Mouse (Mus musculus): Measurements from ENCODE around the gene Aff1.

The Aff1 gene

DNA sequence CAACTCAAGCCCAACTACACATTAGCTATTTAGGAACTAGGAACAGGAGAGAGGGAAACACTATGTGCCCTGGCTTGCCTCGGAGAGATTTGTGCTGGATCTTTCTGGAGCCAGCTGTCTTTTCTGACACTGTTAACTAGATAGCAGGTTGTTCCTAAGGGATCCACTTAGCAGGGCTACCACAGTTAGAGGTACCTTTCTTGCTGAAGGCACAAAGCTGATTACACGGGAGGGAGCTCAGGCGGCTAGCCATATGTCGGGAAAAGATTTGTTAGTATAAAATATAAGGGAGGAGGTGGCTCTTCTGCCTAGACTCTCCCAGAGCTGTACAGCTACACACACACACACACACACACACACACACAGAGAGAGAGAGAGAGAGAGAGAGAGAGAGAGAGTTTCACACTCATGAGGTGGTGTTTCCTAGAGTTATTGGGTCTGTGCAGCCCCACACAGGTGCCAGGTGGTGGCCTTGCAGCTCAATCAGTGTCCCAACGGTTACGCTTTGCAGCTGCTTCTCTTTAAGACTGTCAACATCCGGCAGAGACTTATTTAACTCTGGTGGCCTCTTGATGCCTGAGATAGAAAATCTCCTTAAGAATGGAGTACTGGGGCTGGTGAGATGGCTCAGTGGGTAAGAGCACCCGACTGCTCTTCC lies 34.2 kb downstream of the Aff1 start:
- DNase-seq (ENCODE audit: low spot score in 2 of 2) = no peak

DNA sequence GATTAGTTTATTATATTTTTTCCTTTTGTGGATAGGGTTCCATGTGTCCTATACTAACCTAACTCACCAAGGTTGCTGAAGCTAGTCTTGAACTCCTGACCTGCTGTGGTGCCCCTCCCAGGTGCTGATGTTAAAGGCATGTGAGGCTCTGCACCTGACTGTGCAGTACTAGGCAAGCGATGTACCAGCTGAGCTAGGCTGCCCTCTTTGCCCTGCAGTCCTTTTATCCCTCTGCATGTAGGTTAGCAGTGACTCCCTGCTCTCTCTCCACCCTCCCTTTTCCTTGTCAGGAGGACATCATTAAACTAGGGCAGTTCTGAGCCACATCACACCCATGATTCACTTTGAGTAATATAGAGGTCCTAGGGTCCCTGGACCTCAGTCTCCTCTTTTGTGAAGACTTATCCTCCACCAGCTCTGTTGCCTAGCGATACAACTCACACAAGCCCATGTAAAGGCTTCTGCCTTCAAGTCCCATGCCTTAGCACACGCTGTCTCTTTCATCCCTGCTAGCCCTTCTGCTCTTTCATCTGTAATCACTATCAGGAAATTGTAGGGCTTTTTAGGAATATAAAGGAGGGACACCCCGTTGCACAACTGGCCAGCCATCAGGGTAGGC lies 35.7 kb downstream of the Aff1 start:
- no peak for DNase-seq (ENCODE audit: low spot score in 2 of 2)

DNA sequence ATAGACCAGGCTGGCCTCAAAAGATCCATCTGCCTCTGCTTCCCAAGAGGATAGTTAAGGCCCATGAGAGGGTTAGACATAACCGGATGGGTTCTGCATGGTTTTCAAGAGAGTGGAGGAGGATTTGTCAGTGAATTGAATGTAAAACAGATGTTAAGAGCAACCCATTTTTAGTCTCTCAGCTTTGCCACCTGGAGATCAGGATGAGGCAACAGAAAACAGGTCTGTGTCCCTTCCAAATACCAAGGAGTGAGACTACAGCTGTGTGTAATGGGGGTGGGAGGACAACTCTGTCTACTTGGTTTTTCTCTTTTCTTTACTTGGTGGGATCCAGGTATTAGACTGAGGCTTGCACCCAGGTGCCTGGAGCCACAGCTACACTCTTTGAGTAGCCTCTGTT lies 37.1 kb downstream of the Aff1 start:
- DNase-seq (ENCODE audit: low spot score in 2 of 2) = no peak

DNA sequence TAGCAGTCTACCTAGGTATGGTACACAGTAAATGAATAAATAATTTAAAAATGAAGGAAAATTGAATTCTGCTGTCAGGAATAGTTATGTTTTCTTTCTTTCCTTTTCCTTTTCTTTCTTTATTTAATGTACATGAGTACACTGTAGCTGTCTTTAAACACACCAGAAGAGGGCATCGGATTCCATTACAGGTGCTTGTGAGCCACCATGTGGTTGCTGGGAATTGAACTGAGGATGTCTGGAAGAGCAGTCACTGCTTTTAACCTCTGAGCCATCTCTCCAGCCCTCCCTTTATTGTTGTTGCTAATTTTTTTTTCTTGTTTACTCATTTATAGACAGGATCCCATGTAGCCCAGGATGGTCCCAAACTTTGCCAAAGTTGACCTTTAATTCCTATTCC lies 38.0 kb downstream of the Aff1 start:
- no peak for DNase-seq (ENCODE audit: low spot score in 2 of 2)

DNA sequence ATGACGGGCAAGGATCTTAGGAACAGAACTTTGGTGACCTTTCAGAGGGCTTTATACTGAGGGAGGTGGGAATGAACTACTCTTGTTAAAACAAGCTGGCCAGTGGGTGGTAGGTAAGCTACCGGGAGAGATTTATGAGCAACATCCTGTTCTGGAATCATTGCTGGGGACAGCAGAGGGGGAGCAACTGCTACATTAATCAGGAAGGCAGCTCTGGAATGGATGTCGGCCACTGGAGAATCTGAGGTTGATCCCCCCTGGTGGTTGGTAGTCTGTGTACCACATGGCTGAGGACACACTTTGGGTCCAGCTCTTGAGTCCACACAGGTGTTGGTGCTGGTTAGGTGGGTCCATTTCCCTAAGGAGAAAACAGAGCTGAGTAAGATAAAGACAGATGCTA lies 38.6 kb downstream of the Aff1 start:
- no peak for DNase-seq (ENCODE audit: low spot score in 2 of 2)

DNA sequence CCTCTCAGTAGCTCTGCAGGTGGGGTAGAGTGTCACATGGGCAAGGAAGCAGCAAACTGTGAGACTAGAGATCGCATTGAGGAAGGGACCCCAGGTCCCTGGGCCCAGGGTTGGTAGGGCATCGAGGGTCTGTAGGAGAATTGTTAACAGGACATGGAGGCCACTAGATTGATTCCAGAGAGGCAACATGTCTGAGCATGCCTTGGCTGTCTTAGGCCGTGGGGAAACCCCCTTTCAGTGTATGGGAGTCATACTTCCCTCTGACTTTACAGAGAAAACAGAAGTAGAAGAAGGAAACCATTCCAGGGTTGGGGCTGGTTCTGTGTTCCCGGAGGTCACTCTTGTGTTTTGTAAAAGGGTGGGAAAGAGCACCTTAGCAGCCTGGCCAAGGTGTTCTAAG lies 40.4 kb downstream of the Aff1 start:
- DNase-seq (ENCODE audit: low spot score in 2 of 2) = no peak

DNA sequence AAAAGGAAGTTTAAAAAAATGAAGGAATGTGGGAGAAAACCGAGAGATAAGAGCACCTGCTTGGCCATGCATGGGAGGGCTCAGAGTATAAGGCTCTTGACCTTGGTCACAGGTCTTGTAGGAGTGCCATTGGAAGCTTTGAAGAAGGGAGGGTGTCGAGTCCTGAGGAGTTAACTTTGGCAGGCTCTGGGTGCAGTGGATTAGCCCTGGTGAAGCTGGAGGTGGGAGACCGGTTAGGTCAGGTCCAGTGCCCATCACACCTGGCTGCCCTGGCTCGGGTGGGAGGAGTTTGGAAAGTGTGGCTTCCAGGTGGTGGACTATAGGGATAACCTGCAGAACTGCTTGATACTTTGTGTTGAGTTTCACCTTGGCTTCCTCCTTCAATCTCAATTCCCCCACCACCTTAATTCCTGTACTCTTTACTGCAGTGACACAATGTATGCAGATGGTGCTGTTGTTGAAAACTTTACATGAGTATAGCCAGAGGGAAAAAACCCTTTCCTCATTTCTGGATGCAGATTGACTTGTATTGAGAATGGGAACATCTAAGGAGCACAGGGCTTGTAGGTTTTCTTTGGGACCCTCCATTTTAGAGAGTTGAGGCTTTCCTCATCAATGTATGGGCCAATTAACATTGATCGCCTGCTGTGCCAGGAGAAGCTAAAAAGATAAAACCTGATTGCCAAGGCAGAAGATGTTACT lies 43.4 kb downstream of the Aff1 start:
- DNase-seq (ENCODE audit: low spot score in 2 of 2) = no peak

DNA sequence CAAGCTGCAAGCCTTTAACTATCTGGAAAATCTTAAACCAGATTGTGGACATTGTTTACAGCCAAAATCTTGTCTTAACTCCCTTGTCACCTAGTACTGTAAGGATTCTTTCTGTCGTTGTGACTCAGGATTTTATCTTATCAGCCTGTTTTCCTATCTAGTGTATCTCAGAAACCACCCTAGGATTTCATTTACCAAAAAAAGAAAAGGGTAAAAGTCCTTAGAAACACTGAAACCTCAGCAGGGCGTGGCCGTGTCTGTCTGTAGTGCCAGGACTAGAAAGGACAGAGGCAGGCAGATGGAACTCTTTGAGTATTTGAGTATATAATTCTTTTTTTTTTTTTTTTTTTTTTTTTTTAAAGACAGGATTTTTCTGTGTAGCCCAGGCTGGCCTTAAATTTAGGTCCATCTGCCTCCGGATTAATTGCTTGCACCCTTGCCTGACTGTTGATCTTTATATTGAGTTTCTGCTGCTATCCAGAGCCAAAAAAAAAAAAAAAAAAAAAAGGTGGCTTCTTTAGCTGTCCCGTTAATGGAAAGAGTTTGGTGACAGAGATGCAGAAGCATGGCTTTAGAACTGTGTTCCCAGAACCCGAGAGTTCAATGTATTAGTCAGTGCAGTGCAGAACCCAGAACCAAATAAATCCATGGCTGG lies 44.5 kb downstream of the Aff1 start:
- no peak for DNase-seq (ENCODE audit: low spot score in 2 of 2)

DNA sequence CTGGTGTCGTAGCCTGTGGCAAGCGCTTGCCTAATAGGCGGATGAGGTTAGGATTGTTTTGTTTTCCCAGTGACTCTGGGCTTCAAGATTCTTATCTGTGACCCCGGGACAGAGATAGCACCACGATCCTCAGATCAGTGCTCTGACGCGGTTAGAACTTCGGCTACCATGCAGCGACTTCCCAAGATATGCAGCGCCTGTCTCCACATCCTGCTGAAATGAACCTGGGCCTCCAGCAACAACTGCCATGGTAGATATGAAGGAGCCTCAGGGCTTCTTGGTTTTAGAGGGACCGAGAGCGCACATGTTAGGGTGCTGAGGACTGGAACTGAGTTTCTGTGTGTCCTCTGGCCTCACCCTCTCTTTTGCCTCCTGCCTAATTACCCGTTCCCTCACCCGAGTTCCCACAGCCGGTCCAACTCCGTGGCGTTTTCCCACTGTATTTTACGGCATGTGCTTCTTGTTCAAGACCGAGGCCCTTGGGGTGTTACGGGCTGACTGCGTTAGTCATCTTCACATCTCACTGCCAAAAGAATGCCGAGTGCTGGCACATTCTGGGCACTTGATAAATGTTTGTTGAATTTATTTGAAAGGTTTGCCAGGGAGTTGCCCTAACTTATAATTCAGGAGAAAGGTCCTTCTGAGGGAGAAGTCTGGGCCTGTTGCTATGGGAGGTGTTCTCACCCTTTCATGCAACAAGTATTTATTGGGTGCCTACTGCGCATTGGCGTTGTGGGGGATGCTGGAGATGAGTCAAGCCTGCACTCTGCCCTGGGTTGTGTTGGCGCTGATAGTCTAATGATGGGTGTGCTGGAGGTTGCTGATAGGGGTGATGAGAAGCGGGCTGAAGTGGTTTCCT lies 45.3 kb downstream of the Aff1 start:
- no peak for DNase-seq (ENCODE audit: low spot score in 2 of 2)

DNA sequence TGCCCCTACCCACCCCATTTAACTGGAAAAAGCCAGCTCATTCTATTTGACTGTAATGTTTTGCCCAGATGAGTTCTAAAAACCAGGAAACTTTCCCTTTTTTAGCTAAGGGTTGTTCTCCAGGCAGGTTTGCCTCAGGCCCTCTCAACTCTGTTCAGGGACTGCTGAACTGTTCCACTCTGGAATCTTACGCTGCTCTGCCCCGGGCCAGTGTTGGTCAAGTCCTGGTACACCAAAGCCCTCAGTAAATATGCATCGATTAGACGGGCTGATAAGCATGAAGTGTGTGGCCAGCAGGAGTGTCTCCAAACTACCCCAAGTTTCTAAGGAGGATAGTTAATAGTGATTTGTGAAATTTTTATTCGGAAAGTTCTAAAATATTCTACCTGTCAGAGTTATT lies 46.3 kb downstream of the Aff1 start:
- DNase-seq (ENCODE audit: low spot score in 2 of 2) = no peak

DNA sequence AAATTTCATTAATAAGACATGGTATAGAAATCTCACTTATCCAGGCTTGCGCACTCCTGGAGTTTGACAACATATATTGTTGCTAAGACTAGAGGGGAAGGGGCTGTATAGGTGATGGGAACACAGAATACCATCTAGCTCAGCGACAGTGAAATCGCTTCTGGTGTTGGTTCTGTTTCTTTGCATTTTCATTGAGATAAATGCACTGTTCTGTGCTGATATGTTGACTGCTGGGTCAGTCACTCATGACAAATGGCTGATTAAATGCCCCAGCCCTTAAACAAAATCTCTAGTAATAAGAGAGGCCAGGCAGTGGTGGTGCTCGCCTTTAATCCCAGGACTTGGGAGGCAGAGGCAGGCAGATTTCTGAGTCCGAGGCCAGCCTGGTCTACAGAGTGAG lies 47.0 kb downstream of the Aff1 start:
- no peak for DNase-seq (ENCODE audit: low spot score in 2 of 2)

DNA sequence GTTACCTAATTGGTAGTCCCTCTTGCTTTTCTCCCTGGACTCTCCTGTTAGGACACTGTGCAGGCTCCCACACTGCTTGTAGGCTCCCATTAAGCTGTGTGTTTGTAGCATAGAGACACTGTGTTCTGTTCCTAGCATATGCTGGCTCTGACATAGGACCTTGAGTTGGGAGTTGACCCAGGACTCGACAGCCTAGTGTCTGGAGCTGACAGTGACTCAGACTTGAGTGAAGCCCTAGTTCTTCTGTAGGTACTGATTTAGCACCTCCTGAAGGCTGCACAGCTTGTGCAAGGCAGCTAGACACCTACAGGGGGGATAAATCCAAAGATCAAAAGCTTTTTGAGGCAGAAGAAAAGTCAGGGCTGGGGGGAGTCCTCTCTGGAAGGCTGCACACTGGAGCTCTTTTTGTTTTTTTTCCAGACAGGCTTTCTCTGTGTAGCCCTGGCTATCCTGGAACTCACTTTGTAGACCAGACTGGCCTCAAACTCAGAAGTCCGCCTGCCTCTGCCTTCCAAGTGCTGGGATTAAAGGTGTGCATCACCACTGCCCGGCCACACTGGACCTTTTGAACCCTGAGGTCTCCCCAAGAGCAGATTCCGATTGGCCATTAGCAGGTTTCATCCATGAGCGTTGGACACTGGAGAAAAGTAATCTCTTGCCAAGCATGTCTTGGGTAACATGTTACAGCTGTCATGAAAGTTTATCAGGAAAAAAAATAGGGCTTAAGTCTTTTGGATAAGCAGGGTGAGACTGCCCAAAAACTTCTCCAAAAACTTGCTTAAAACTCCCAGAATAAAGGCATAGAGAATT lies 48.1 kb downstream of the Aff1 start:
- peak; percentile 43 to 56 for DNase-seq (ENCODE audit: low spot score in 2 of 2)

DNA sequence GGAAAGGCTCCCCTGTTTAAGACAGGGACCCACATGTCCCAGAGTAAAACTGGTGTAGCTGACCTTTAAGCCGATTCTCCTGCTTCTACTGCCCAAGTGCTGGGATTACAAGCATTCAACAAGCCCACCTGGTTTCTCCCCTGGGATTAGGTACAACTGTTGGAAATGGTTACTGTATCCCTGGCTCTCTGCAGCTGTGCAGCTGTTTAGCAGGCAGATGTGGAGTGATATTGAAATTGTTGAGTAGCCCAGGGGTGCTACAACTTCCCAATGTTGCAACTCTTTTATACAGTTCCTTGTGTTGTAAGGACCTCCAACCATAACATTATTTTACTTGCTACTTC lies 48.7 kb downstream of the Aff1 start:
- DNase-seq (ENCODE audit: low spot score in 2 of 2) = peak in 1 of 2 experiments; percentile 34

DNA sequence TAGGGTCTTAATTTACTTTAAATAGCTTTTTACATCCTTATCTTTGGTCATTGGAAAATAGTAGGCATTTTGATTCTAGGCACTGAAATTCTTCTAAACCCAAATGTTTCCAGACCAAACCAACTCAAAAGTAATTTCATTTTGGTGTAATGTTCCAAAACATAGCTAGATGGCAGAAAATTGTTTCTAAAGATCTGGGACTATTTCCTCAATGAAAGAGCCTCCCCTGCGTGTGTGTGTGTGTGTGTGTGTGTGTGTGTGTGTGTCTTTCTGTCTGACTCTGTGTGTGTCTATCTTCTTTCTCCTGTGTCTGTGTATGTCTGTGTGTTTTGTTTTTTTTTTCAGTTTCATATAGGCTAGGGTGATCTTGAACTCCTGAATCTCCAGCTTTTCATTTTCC lies 49.3 kb downstream of the Aff1 start:
- DNase-seq (ENCODE audit: low spot score in 2 of 2) = no peak

DNA sequence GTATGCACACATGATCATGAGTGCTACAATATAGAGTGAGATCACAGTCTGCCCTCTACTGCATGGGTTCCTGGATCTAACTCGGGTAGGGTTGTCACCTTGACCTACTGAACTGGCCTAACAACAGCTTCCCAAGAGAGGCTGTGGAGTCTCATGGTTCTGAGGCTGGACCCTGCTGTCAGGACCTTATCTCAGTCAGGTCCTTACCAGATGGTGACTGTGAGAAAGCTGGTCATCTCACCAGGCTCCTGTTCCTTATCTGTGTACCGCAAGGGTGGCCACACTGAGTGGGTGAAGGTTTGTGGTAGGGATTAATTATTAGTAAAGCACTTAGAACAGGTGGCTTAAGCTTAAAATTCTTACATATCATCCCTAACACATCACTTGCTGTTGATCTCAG lies 49.8 kb downstream of the Aff1 start:
- no peak for DNase-seq (ENCODE audit: low spot score in 2 of 2)

DNA sequence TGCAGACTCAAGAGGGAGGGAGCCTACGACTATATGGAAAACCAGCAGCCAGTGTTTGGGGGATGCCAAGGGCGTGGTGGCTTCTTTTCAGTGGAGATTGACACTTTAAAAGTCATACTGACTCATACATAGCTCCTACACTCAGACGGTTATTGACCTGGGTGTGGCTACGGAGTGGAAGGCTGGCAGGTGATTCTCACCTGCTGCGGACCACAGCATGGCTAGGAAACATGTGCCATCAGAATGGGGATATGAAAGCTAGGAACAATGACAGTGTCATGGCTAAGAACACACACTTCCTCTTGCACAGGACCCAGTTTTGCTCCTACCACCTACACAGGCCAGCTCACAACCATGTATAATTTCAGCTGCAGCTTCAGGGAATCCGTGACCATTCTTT lies 52.4 kb downstream of the Aff1 start:
- no peak for DNase-seq (ENCODE audit: low spot score in 2 of 2)

DNA sequence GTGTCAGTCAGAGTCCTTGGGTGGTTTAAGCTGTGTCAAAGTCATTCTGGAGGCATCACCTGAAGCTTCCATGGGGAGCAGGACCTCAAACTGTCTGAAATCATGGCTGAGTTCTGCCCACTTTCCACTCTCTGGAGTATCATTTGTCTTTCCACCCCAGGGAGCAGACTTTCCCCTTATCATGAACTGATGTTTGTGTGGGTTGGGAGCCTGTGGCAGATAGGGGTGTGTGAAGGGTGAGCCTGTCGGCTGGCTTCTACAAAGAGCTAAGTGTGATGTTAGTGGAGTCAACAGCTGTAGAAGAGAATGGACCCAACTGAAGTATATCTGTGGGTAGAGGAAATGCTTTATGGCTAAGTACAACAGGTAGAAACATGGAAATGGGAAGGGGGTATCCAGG lies 53.5 kb downstream of the Aff1 start:
- no peak for DNase-seq (ENCODE audit: low spot score in 2 of 2)

DNA sequence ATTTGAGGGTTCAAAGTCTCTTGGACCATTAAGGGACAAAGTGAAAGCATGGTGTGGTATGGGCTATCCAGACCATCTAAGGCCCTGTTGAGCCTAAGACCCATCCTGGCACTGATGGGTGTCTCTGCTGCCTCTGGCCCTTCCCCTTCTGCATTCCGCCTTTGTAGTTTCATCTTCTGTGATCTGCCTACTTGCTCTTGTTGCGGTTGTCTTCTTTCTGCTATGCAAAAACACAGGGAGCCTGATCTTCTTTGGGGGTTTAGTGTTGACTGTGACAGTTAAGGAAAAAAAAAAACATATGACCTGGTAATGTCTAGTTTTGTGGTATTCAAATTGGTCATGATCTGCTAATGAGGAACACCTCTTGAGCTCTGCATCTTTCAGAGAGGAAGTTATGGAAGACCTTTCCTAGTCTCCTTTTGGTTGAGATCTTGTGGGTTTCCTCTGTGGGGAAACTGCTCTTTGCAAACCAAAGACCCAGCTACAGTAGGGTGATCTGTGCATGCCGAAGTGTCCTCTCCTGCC lies 54.4 kb downstream of the Aff1 start:
- DNase-seq (ENCODE audit: low spot score in 2 of 2) = no peak

DNA sequence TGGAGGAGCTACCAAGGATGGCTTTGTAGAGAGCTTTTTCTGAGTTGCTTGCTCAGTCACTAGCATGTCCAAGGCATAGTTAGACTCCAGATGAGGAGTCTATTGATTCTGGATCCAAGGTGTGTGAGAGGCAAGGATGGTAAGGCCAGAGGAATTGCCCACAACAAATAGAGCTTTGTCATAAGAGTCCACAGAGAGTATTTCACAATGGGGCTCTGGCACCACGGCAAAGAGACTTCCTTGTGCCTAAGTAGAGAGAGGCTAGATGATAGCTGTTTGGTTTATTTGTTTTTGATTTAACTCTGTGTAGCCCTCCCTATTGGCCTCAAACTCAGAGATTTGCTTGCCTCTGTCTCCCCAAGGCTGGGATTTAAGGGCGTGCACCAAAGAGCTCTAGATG lies 54.9 kb downstream of the Aff1 start:
- DNase-seq (ENCODE audit: low spot score in 2 of 2) = no peak

DNA sequence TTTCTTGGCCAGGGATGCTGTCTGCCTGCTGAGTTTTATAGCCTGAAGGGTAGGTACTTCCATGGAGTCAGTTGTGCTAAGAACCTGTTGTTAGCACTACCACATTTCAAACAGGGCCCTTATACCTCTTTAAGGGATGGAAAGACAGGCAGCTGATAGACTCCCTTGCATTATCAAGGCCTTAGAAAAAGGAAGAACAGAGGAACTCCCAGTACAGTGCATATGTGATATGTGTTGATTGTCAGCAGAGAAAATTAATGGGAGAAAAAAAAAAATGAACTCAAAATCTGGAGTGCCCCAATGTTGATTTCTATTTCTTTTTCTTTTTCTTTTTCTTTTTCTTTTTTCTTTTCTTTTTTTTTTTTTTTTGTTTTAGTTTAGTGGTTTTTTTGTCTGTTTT lies 56.2 kb downstream of the Aff1 start:
- DNase-seq (ENCODE audit: low spot score in 2 of 2) = no peak

All from heart, adult 9 months (tissue).